ENCODE assay signal across 8 mouse cellular contexts in the genomic region with DNA sequence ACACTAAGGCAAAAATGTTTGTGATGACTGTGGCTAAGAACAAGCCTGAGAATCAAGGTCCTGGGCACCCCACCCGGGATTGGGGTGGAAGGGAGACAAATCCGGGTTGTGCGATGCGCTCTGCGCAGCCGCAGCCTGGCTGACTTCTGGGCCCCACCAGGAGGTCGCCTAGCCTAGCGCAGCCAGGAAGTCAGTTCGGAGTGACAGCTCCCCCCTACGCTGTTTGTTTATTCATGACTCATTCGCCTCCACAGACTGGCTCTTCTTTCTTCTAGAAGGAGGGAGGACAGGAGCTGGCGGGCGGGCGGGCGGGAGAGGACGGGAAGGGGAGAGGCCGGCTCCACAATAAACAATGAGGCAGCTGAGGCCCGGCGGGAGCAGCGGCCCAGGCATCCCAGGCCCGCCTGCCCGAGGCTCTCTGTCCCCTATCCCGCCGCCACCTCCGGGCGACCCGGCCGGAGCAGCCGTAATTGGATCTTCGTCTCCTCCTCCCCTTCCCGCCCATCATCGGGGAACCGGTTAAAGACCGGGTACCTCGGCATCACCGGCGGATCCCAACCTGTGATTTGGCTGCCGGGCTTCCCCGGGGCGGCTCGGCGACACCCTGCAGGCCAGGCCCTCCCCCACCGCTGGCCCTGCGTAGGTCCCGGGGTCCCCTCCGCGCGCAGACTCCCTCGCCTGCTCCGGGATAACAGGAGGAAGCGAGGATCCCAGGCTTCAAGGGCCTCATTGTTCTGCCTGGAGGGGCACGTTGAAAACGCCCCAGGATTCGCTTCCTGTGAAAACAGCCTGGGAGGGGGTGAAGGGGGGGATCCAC.
A peak's percentile ranks its signal among the peaks of the same experiment; 100 is the strongest.
DNase-seq lines count a peak whose midpoint lies in the region; ATAC-seq and TF ChIP-seq lines count a peak whose summit lies in the region.

No protein-coding gene starts in this region.

- no peaks in the 10 kb centered on the region for H3K27me3 ChIP-seq in limb, embryonic 10.5 days (ENCODE audit: low read depth, poor library complexity, severe bottlenecking)
- H3K27me3 ChIP-seq in midbrain, embryonic 12.5 days = no peaks in the 10 kb centered on the region
- H3K27me3 ChIP-seq in small intestine, adult 2 months (ENCODE audit: control insufficient read depth, insufficient read depth, low read length) = no peaks in the 10 kb centered on the region

- peak; percentile 47 for TF ChIP-seq POLR2A in small intestine, adult 2 months (IDR thresholded peaks at IDR 0.05; ENCODE audit: low read depth, low read length)

- peak overlapping the region; percentile 55 for H3K4me2 ChIP-seq in midbrain, embryonic 12.5 days (replicated peaks)

- peaks cover 41% of the 10 kb centered on the region for H3K4me1 ChIP-seq in limb, embryonic 10.5 days
- H3K4me1 ChIP-seq in midbrain, embryonic 12.5 days = peaks cover 32% of the 10 kb centered on the region
- peaks cover 16% of the 10 kb centered on the region for H3K4me1 ChIP-seq in small intestine, adult 2 months (ENCODE audit: control insufficient read depth, insufficient read depth, insufficient read length, low read length)

- no peaks in the 10 kb centered on the region for H3K36me3 ChIP-seq in limb, embryonic 10.5 days
- H3K36me3 ChIP-seq in midbrain, embryonic 12.5 days = no peaks in the 10 kb centered on the region
- H3K36me3 ChIP-seq in small intestine, adult 2 months (ENCODE audit: control insufficient read depth, insufficient read depth, low read length) = no peaks in the 10 kb centered on the region

- ATAC-seq in midbrain, embryonic 12.5 days (ENCODE audit: low FRiP score, low read depth) = peak; percentile 90

- H3K4me3 ChIP-seq in limb, embryonic 10.5 days = peak overlapping the region; percentile 57
- H3K4me3 ChIP-seq in midbrain, embryonic 12.5 days = peak overlapping the region; percentile 35
- H3K4me3 ChIP-seq in small intestine, adult 2 months (ENCODE audit: low read depth, low read length) = peak overlapping the region; percentile 74

- no peaks in the 10 kb centered on the region for H3K9me3 ChIP-seq in limb, embryonic 10.5 days (replicated peaks)
- H3K9me3 ChIP-seq in midbrain, embryonic 12.5 days = no peaks in the 10 kb centered on the region

- peak overlapping the region; percentile 71 for H3K9ac ChIP-seq in midbrain, embryonic 12.5 days (replicated peaks)

- peak overlapping the region; percentile 99 for H3K27ac ChIP-seq in limb, embryonic 10.5 days
- peak overlapping the region; percentile 99 for H3K27ac ChIP-seq in midbrain, embryonic 12.5 days (replicated peaks)
- H3K27ac ChIP-seq in small intestine, adult 2 months (ENCODE audit: insufficient read depth, low read depth, low read length) = peak overlapping the region; percentile 88

- WGBS in limb, embryonic 10.5 days = under 1% methylated on average over 54 of the region's 54 CpGs
- under 1% methylated on average over 48 of the region's 54 CpGs for WGBS in midbrain, embryonic 12.5 days
- WGBS in small intestine, adult 2 months = 1% methylated on average over 51 of the region's 54 CpGs

- peak; percentile 74 to 80 for DNase-seq in adrenal gland, adult 18-20 months (ENCODE audit: low spot score in 2 of 2)
- peak; percentile 89 for DNase-seq in embryo, embryonic 9.5 days (ENCODE audit: extremely low spot score)
- DNase-seq in heart, adult 18-20 months = peak; percentile 90 to 94
- peak; percentile 78 for DNase-seq in kidney, adult 18-20 months
- peak; percentile 84 for DNase-seq in limb, embryonic 10.5 days (ENCODE audit: low spot score)
- no peak for DNase-seq in c-Kit-positive CD71-positive TER-119-positive erythroid progenitor cells, embryonic 14.5 days (ENCODE audit: low spot score)

- TF ChIP-seq CTCF in small intestine, adult 2 months (IDR thresholded peaks at IDR 0.05; ENCODE audit: extremely low read depth, insufficient read length, insufficient replicate concordance, low read depth, low read length) = peak; percentile 13; the same call in 1 of the 2 replicates
